Comparison of ENCODE assay signal across 20 mouse cellular contexts in the genomic region with DNA sequence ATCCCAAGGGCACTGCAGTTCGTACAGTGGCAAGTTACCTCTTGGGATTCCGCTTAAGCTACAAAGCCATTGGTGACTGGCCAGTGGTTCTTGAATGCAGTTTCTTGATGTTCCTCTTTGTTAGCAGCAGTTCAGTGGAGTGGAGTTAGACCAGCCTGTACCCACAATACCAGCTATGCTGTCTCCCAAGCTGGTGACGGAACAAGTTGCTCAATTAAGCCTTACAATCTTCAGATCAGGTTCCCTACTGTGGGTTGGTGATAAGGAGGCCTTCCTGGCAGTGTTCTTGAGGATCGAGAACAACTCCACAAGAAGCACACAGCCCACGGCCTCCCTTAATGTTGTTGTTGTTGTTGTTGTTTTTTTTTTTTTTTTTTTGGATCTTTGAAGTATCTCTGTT.
DNase-seq lines count a peak whose midpoint lies in the region; ATAC-seq lines count a peak whose summit lies in the region.
"Had no signal": no experiment of that assay in that cellular context is flagged by ENCODE, and none has a peak within 500 bp of the region (broad histone marks: within the 10 kb centered on the region; RNA-seq: fewer than 3 reads in every experiment).

No protein-coding gene starts in this region.

- no peaks in the 10 kb centered on the region for H3K9me3 ChIP-seq in heart, embryonic 10.5 days
- 0 out of 2 replicates have a peak, but pooled peaks cover 4% of the 10 kb centered on the region for H3K9me3 ChIP-seq in liver, embryonic 12.5 days (replicated peaks)
- H3K9me3 ChIP-seq in megakaryocyte, embryonic 14.5 days: peaks cover 4% of the 10 kb centered on the region
- H3K9me3 ChIP-seq: embryonic facial prominence, embryonic 12.5 days; midbrain, embryonic 12.5 days had no signal

- H3K36me3 ChIP-seq in heart, embryonic 10.5 days: peaks cover 24% of the 10 kb centered on the region
- peaks cover 18% of the 10 kb centered on the region for H3K36me3 ChIP-seq in liver, embryonic 12.5 days
- peaks cover 80% of the 10 kb centered on the region for H3K36me3 ChIP-seq in megakaryocyte, embryonic 14.5 days (replicated peaks; ENCODE audit: low read length)
- H3K36me3 ChIP-seq: midbrain, embryonic 12.5 days had no signal

- peak; percentile 81 for ATAC-seq in liver, embryonic 12.5 days

- no peak overlapping the region for H3K4me3 ChIP-seq in heart, embryonic 10.5 days
- H3K4me3 ChIP-seq in liver, embryonic 12.5 days: no peak overlapping the region
- H3K4me3 ChIP-seq in megakaryocyte, embryonic 14.5 days (replicated peaks): peak overlapping the region; percentile 47
- H3K4me3 ChIP-seq: embryonic facial prominence, embryonic 12.5 days; heart, embryonic 12.5 days; midbrain, embryonic 12.5 days; myocyte had no signal

- DNase-seq in heart, embryonic 10.5 days (ENCODE audit: low spot score): no peak
- no peak for DNase-seq in heart, adult 9 months (ENCODE audit: low spot score in 2 of 2)
- DNase-seq in brain, adult 2 months (ENCODE audit: low read depth, low spot score): peak; percentile 16
- DNase-seq in left cerebral cortex, postnatal 4 days: no peak
- no peak for DNase-seq in adrenal gland, adult 2 months
- DNase-seq in spleen, postnatal 4 days (ENCODE audit: low spot score in 2 of 2): no peak
- DNase-seq: cerebellum, adult 11-12 months; gastrocnemius, postnatal 25 days; heart, postnatal 36 days; kidney, adult 2 months; kidney, postnatal 25 days; lung, postnatal 10 days; right cerebral cortex, adult 18-20 months; thymus, adult 18-20 months had no signal

- WGBS in heart, embryonic 10.5 days: 74% methylated on average over 5 of the region's 5 CpGs
- 33% methylated on average over 5 of the region's 5 CpGs for WGBS in liver, embryonic 12.5 days (ENCODE audit: insufficient replicate concordance)

- no peak overlapping the region for H3K9ac ChIP-seq in liver, embryonic 12.5 days
- H3K9ac ChIP-seq: embryonic facial prominence, embryonic 12.5 days; heart, embryonic 12.5 days; midbrain, embryonic 12.5 days had no signal

- H3K4me1 ChIP-seq in heart, embryonic 10.5 days: peaks cover 45% of the 10 kb centered on the region
- peaks cover 49% of the 10 kb centered on the region for H3K4me1 ChIP-seq in liver, embryonic 12.5 days
- peaks cover 90% of the 10 kb centered on the region for H3K4me1 ChIP-seq in megakaryocyte, embryonic 14.5 days

- H3K27ac ChIP-seq in heart, embryonic 10.5 days: peak overlapping the region; percentile 10; the same call in 1 of the 2 replicates
- H3K27ac ChIP-seq in liver, embryonic 12.5 days: peak overlapping the region; percentile 45
- H3K27ac ChIP-seq: embryonic facial prominence, embryonic 12.5 days; midbrain, embryonic 12.5 days had no signal

- H3K27me3 ChIP-seq in heart, embryonic 10.5 days (ENCODE audit: insufficient read depth, poor library complexity, severe bottlenecking): no peaks in the 10 kb centered on the region
- H3K27me3 ChIP-seq in liver, embryonic 12.5 days (replicated peaks): no peaks in the 10 kb centered on the region
- no peaks in the 10 kb centered on the region for H3K27me3 ChIP-seq in megakaryocyte, embryonic 14.5 days (replicated peaks)
- H3K27me3 ChIP-seq: embryonic facial prominence, embryonic 12.5 days; heart, embryonic 12.5 days; midbrain, embryonic 12.5 days had no signal

- intact Hi-C loops in left cerebral cortex, postnatal 4 days (cut with DNase I): no loop called here

- peak overlapping the region; percentile 13; the same call in 1 of the 2 replicates for H3K4me2 ChIP-seq in liver, embryonic 12.5 days
- H3K4me2 ChIP-seq: embryonic facial prominence, embryonic 12.5 days; heart, embryonic 12.5 days; midbrain, embryonic 12.5 days had no signal
